Mouse (Mus musculus): ENCODE measurements at regions not wholly inside any gene's neighbourhood (a gene's known extent, or its start where the extent isn't known, plus 50 kb on each side); places are given as distances from the start of the nearest gene placed in this dataset.

GRCm38 (mm10) chr12:50921739-50922138 lies 272.8 kb upstream of the Prkd1 start:
- H3K27me3 ChIP-seq = no peaks in the 10 kb centered on the region
- H3K36me3 ChIP-seq = no peaks in the 10 kb centered on the region
- H3K9me3 ChIP-seq = no peaks in the 10 kb centered on the region; the same call in 1 of the 2 replicates
- no peak overlapping the region for H3K4me2 ChIP-seq
- no peak overlapping the region for H3K4me3 ChIP-seq
- H3K9ac ChIP-seq = no peak overlapping the region
- WGBS = 84% methylated on average over 1 of the region's 1 CpGs
- no peaks in the 10 kb centered on the region for H3K4me1 ChIP-seq
- ATAC-seq (ENCODE audit: insufficient number of reproducible peaks, insufficient read depth, low FRiP score, low TSS enrichment, low read depth) = no peak
- H3K27ac ChIP-seq = no peak overlapping the region

- Histone ChIP-seq H3K27ac (no peak overlapping the region), H3K27me3 (no peaks in the 10 kb centered on the region), H3K9me3 (no peaks in the 10 kb centered on the region), H3K4me2 (no peak overlapping the region), H3K4me3 (no peak overlapping the region), H3K9ac (no peak overlapping the region), H3K4me1 (no peaks in the 10 kb centered on the region), H3K36me3 (no peaks in the 10 kb centered on the region)
- 75% methylated on average over 13 of the region's 13 CpGs for WGBS
- no peak for ATAC-seq (ENCODE audit: insufficient number of reproducible peaks, insufficient read depth, low FRiP score, low TSS enrichment, low read depth)
Measured at GRCm38 (mm10) chr12:50899609-50900447, 250.9 kb upstream of the Prkd1 start.

GRCm38 (mm10) chr12:50897606-50898166 lies 248.8 kb upstream of the Prkd1 start:
- 68% methylated on average over 3 of the region's 3 CpGs for WGBS
- no peaks in the 10 kb centered on the region for H3K27me3 ChIP-seq
- H3K27ac ChIP-seq = no peak overlapping the region
- H3K4me2 ChIP-seq = no peak overlapping the region
- no peak overlapping the region for H3K9ac ChIP-seq
- H3K4me3 ChIP-seq = no peak overlapping the region
- H3K9me3 ChIP-seq = no peaks in the 10 kb centered on the region
- H3K4me1 ChIP-seq = no peaks in the 10 kb centered on the region
- H3K36me3 ChIP-seq = no peaks in the 10 kb centered on the region
- no peak for ATAC-seq (ENCODE audit: insufficient number of reproducible peaks, insufficient read depth, low FRiP score, low TSS enrichment, low read depth)

- no peaks in the 10 kb centered on the region for H3K9me3 ChIP-seq
- H3K4me2 ChIP-seq = no peak overlapping the region
- H3K27ac ChIP-seq = no peak overlapping the region
- H3K27me3 ChIP-seq = no peaks in the 10 kb centered on the region
- WGBS = 47% methylated on average over 5 of the region's 5 CpGs
- no peak overlapping the region for H3K9ac ChIP-seq
- no peaks in the 10 kb centered on the region for H3K36me3 ChIP-seq
- ATAC-seq (ENCODE audit: insufficient number of reproducible peaks, insufficient read depth, low FRiP score, low TSS enrichment, low read depth) = no peak
- no peak overlapping the region for H3K4me3 ChIP-seq
- no peaks in the 10 kb centered on the region for H3K4me1 ChIP-seq
Measured at GRCm38 (mm10) chr12:50893604-50894003, 244.7 kb upstream of the Prkd1 start.

GRCm38 (mm10) chr12:50875796-50876195 lies 226.9 kb upstream of the Prkd1 start:
- ATAC-seq (ENCODE audit: insufficient number of reproducible peaks, insufficient read depth, low FRiP score, low TSS enrichment, low read depth) = no peak
- no peaks in the 10 kb centered on the region for H3K27me3 ChIP-seq
- H3K9ac ChIP-seq = no peak overlapping the region
- no peak overlapping the region for H3K27ac ChIP-seq
- H3K4me1 ChIP-seq = no peaks in the 10 kb centered on the region
- no peaks in the 10 kb centered on the region for H3K36me3 ChIP-seq
- H3K9me3 ChIP-seq = no peaks in the 10 kb centered on the region
- no peak overlapping the region for H3K4me3 ChIP-seq
- H3K4me2 ChIP-seq = no peak overlapping the region

GRCm38 (mm10) chr12:50874024-50874398 lies 225.1 kb upstream of the Prkd1 start:
- Histone ChIP-seq H3K4me3 (no peak overlapping the region), H3K4me2 (no peak overlapping the region), H3K9ac (no peak overlapping the region), H3K27ac (no peak overlapping the region), H3K36me3 (no peaks in the 10 kb centered on the region), H3K9me3 (no peaks in the 10 kb centered on the region), H3K4me1 (no peaks in the 10 kb centered on the region), H3K27me3 (no peaks in the 10 kb centered on the region)
- no peak for ATAC-seq (ENCODE audit: insufficient number of reproducible peaks, insufficient read depth, low FRiP score, low TSS enrichment, low read depth)
- WGBS = 88% methylated on average over 4 of the region's 4 CpGs

GRCm38 (mm10) chr12:50873390-50874023 lies 224.6 kb upstream of the Prkd1 start:
- H3K4me1 ChIP-seq = no peaks in the 10 kb centered on the region
- no peaks in the 10 kb centered on the region for H3K27me3 ChIP-seq
- WGBS = 83% methylated on average over 11 of the region's 11 CpGs
- no peak for ATAC-seq (ENCODE audit: insufficient number of reproducible peaks, insufficient read depth, low FRiP score, low TSS enrichment, low read depth)
- H3K4me3 ChIP-seq = no peak overlapping the region
- no peaks in the 10 kb centered on the region for H3K36me3 ChIP-seq
- H3K4me2 ChIP-seq = no peak overlapping the region
- H3K27ac ChIP-seq = no peak overlapping the region
- no peak overlapping the region for H3K9ac ChIP-seq
- no peaks in the 10 kb centered on the region for H3K9me3 ChIP-seq

- no peaks in the 10 kb centered on the region for H3K27me3 ChIP-seq
- H3K4me1 ChIP-seq = no peaks in the 10 kb centered on the region
- no peak for ATAC-seq (ENCODE audit: insufficient number of reproducible peaks, insufficient read depth, low FRiP score, low TSS enrichment, low read depth)
- 76% methylated on average over 3 of the region's 3 CpGs for WGBS
- H3K9ac ChIP-seq = no peak overlapping the region
- H3K27ac ChIP-seq = no peak overlapping the region
- H3K9me3 ChIP-seq = no peaks in the 10 kb centered on the region
- no peak overlapping the region for H3K4me3 ChIP-seq
- no peaks in the 10 kb centered on the region for H3K36me3 ChIP-seq
- H3K4me2 ChIP-seq = no peak overlapping the region
Measured at GRCm38 (mm10) chr12:50851644-50852043, 202.7 kb upstream of the Prkd1 start.

- Histone ChIP-seq H3K27ac (no peak overlapping the region), H3K36me3 (no peaks in the 10 kb centered on the region), H3K4me2 (no peak overlapping the region), H3K4me3 (no peak overlapping the region), H3K27me3 (no peaks in the 10 kb centered on the region), H3K9me3 (no peaks in the 10 kb centered on the region), H3K4me1 (no peaks in the 10 kb centered on the region), H3K9ac (no peak overlapping the region)
- WGBS = 80% methylated on average over 3 of the region's 3 CpGs
- no peak for ATAC-seq (ENCODE audit: insufficient number of reproducible peaks, insufficient read depth, low FRiP score, low TSS enrichment, low read depth)
Measured at GRCm38 (mm10) chr12:50847976-50848375, 199.1 kb upstream of the Prkd1 start.

GRCm38 (mm10) chr12:50842744-50843143 lies 193.8 kb upstream of the Prkd1 start:
- H3K27me3 ChIP-seq = no peaks in the 10 kb centered on the region
- H3K4me1 ChIP-seq = no peaks in the 10 kb centered on the region
- no peak for ATAC-seq (ENCODE audit: insufficient number of reproducible peaks, insufficient read depth, low FRiP score, low TSS enrichment, low read depth)

GRCm38 (mm10) chr12:50839391-50839790 lies 190.5 kb upstream of the Prkd1 start:
- Histone ChIP-seq H3K9ac (no peak overlapping the region), H3K9me3 (no peaks in the 10 kb centered on the region), H3K4me1 (no peaks in the 10 kb centered on the region), H3K4me2 (no peak overlapping the region), H3K36me3 (no peaks in the 10 kb centered on the region), H3K27me3 (no peaks in the 10 kb centered on the region), H3K4me3 (no peak overlapping the region), H3K27ac (no peak overlapping the region)
- 66% methylated on average over 2 of the region's 2 CpGs for WGBS
- no peak for ATAC-seq (ENCODE audit: insufficient number of reproducible peaks, insufficient read depth, low FRiP score, low TSS enrichment, low read depth)

More at GRCm38 (mm10) chr12:50842744-50843143, 193.8 kb upstream of the Prkd1 start:
- no peak overlapping the region for H3K27ac ChIP-seq
- WGBS = 78% methylated on average over 6 of the region's 6 CpGs
- no peak overlapping the region for H3K4me2 ChIP-seq
- H3K36me3 ChIP-seq = no peaks in the 10 kb centered on the region
- no peak overlapping the region for H3K4me3 ChIP-seq
- H3K9ac ChIP-seq = no peak overlapping the region
- no peaks in the 10 kb centered on the region for H3K9me3 ChIP-seq

- Histone ChIP-seq H3K4me1 (no peaks in the 10 kb centered on the region), H3K36me3 (no peaks in the 10 kb centered on the region), H3K27ac (no peak overlapping the region), H3K4me2 (no peak overlapping the region), H3K9ac (no peak overlapping the region), H3K4me3 (no peak overlapping the region), H3K9me3 (no peaks in the 10 kb centered on the region), H3K27me3 (no peaks in the 10 kb centered on the region)
- WGBS = 66% methylated on average over 7 of the region's 7 CpGs
- no peak for ATAC-seq (ENCODE audit: insufficient number of reproducible peaks, insufficient read depth, low FRiP score, low TSS enrichment, low read depth)
Measured at GRCm38 (mm10) chr12:50808731-50809281, 159.9 kb upstream of the Prkd1 start.

Data from embryonic facial prominence, embryonic 13.5 days (tissue).